Mouse (Mus musculus) heart, adult 2 months (tissue): Measurements from ENCODE around the gene Phf20.

Experiments used
- CTCF ChIP-seq: fragments of 200-600 bp; IDR thresholded peaks from 2 replicates; pipeline ENCODE4 v1.8.1; 2022; ENCODE audit warnings: antibody characterized with exemption, mild to moderate bottlenecking, moderate library complexity
- EP300 ChIP-seq: fragments of 200-500 bp; IDR thresholded peaks from 2 replicates; pipeline ENCODE4 v1.6.1; 2011; ENCODE audit warnings: low read depth, low read length, control low read depth; ENCODE audit not compliant: insufficient read depth
- POLR2A ChIP-seq: fragments of 200-500 bp; IDR thresholded peaks from 2 replicates; pipeline ENCODE4 v1.6.1; 2011; ENCODE audit warnings: mild to moderate bottlenecking, low read depth, low read length, control low read depth; ENCODE audit not compliant: insufficient read depth

GRCm38 (mm10) chr2:156309948-156310347 is 113.7 kb downstream of the Phf20 start:
- TF ChIP-seq CTCF, result no peak
- TF ChIP-seq EP300, result no peak
- no peak for TF ChIP-seq POLR2A
